Mouse (Mus musculus) neural tube, embryonic 15.5 days (tissue): ENCODE data around the gene Plac1. TPM values are rescaled to one million over a fixed set of nuclear protein-coding genes. Genes with fewer than 3 reads are reported as not detected.
"Not testable (repeated sequence)": the region's sequence is repeated elsewhere in the genome, so short reads cannot be mapped to it uniquely, and the experiment has no call there.

Experiments used
- ATAC-seq: fragments of 200-750 bp; cut with Nextera tagmentation; 2 replicates; pipeline ENCODE4 v1.8.0; 2017; ENCODE audit warnings: mild to moderate bottlenecking, moderate TSS enrichment, moderate library complexity; ENCODE audit not compliant: low FRiP score
- H3K27ac ChIP-seq: fragments of 300-500 bp; sonication (generic); replicated peaks from 2 replicates; pipeline ENCODE4 v1.5.1; 2015; ENCODE audit warnings: mild to moderate bottlenecking, inconsistent platforms
- H3K27me3 ChIP-seq: fragments of 300-500 bp; sonication (generic); replicated peaks from 2 replicates; pipeline ENCODE4 v1.6.1; 2015; ENCODE audit warnings: inconsistent platforms
- H3K36me3 ChIP-seq: fragments of 300-500 bp; sonication (generic); 2 replicates; pipeline ENCODE4 v1.6.1; 2015; ENCODE audit warnings: inconsistent platforms
- H3K4me1 ChIP-seq: fragments of 300-500 bp; sonication (generic); 2 replicates; pipeline ENCODE4 v1.6.1; 2015; ENCODE audit warnings: inconsistent platforms
- H3K4me2 ChIP-seq: fragments of 300-500 bp; sonication (generic); 2 replicates; pipeline ENCODE4 v1.6.1; 2015; ENCODE audit warnings: inconsistent platforms, mild to moderate bottlenecking, moderate library complexity
- H3K4me3 ChIP-seq: fragments of 300-500 bp; sonication (generic); replicated peaks from 2 replicates; pipeline ENCODE4 v1.5.1; 2015; ENCODE audit warnings: mild to moderate bottlenecking, inconsistent platforms
- H3K9ac ChIP-seq: fragments of 300-500 bp; sonication (generic); replicated peaks from 2 replicates; pipeline ENCODE4 v1.6.1; 2015; ENCODE audit warnings: mild to moderate bottlenecking, inconsistent platforms
- H3K9me3 ChIP-seq: fragments of 300-500 bp; sonication (generic); replicated peaks from 2 replicates; pipeline ENCODE4 v1.6.1; 2016; ENCODE audit warnings: inconsistent platforms
- WGBS: fragments of 180-500 bp; shearing (Covaris S2); methylation state at CpG from one replicate; pipeline ENCODE4 v1.1.7; 2015; ENCODE audit warnings: mixed read lengths; 5-methylcytosine and 5-hydroxymethylcytosine counted together
- polyA plus RNA-seq: library from polyadenylated mRNA; unstranded; fragments of >200 nt; fragmentation: Nextera tagmentation; extraction: Ambion mirVana; gene quantifications from 2 replicates; pipeline ENCODE4 v1.2.1, GENCODE M21; 2015

The Plac1 gene
- polyA plus RNA-seq = 0.63 and 1.1 TPM in 2 replicates

GRCm38 (mm10) chrX:53240011-53240410 lies at the start of gene Plac1:
Plac1 (minus strand) TSS chrX:53240111.
- H3K4me3 ChIP-seq = no peak within 1 kb of the TSS
- WGBS = 61% methylated on average over 4 of the region's 4 CpGs
- H3K4me1 ChIP-seq = no peaks in the 10 kb centered on the region
- H3K27ac ChIP-seq = no peak within 1 kb of the TSS
- no peaks in the 10 kb centered on the region for H3K27me3 ChIP-seq
- H3K4me2 ChIP-seq = no peak within 1 kb of the TSS
- H3K9me3 ChIP-seq = no peaks in the 10 kb centered on the region
- H3K9ac ChIP-seq = no peak within 1 kb of the TSS
- no peaks in the 10 kb centered on the region for H3K36me3 ChIP-seq
- ATAC-seq = no peak

- H3K9ac ChIP-seq = no peak overlapping the region
- H3K27ac ChIP-seq = no peak overlapping the region
- H3K36me3 ChIP-seq = no peaks in the 10 kb centered on the region
- no peaks in the 10 kb centered on the region for H3K27me3 ChIP-seq
- no peak overlapping the region for H3K4me3 ChIP-seq
- no peaks in the 10 kb centered on the region for H3K4me1 ChIP-seq
- H3K9me3 ChIP-seq = no peaks in the 10 kb centered on the region
- WGBS = 83% methylated on average over 5 of the region's 5 CpGs
- no peak for ATAC-seq
- no peak overlapping the region for H3K4me2 ChIP-seq
Measured at GRCm38 (mm10) chrX:53287924-53288323, 48.0 kb upstream of the Plac1 start.

- H3K4me1 ChIP-seq = 0 out of 2 replicates have a peak, but pooled peaks cover 8% of the 10 kb centered on the region
- H3K27me3 ChIP-seq = no peaks in the 10 kb centered on the region
- H3K36me3 ChIP-seq = no peaks in the 10 kb centered on the region
- no peak for ATAC-seq
- H3K9ac ChIP-seq = no peak within 1 kb of the TSS
- WGBS = 44% methylated on average over 1 of the region's 1 CpGs
- H3K27ac ChIP-seq = no peak within 1 kb of the TSS
- no peaks in the 10 kb centered on the region for H3K9me3 ChIP-seq
- H3K4me3 ChIP-seq = no peak within 1 kb of the TSS
- no peak within 1 kb of the TSS for H3K4me2 ChIP-seq
Measured at GRCm38 (mm10) chrX:53273124-53273523, 33.2 kb upstream of the Plac1 start, which contains the start of gene Fam122c. Fam122c (plus strand) TSS chrX:53273424.

- not testable (repeated sequence) for H3K4me2 ChIP-seq, ATAC-seq, H3K36me3 ChIP-seq, H3K4me1 ChIP-seq, H3K27ac ChIP-seq, H3K9me3 ChIP-seq, H3K9ac ChIP-seq, H3K27me3 ChIP-seq, H3K4me3 ChIP-seq
- WGBS = 84% methylated on average over 3 of the region's 3 CpGs
Measured at GRCm38 (mm10) chrX:53271628-53272027, 31.7 kb upstream of the Plac1 start.

GRCm38 (mm10) chrX:53270063-53270432 lies 30.1 kb upstream of the Plac1 start:
- Histone ChIP-seq H3K4me3 (peak overlapping the region; percentile 57), H3K4me2 (peak overlapping the region; percentile 67), H3K36me3 (no peaks in the 10 kb centered on the region), H3K9ac (no peak overlapping the region), H3K9me3 (no peaks in the 10 kb centered on the region), H3K4me1 (0 out of 2 replicates have a peak, but pooled peaks cover 8% of the 10 kb centered on the region), H3K27me3 (no peaks in the 10 kb centered on the region), H3K27ac (no peak overlapping the region)
- 0 out of 2 replicates have a peak, but pooled peaks have one; percentile 7 for ATAC-seq
- WGBS = 25% methylated on average over 10 of the region's 10 CpGs

GRCm38 (mm10) chrX:53269289-53270062 lies 29.6 kb upstream of the Plac1 start, which contains the start of gene Fam122b:
Fam122b (minus strand) TSS chrX:53269805.
- H3K27me3 ChIP-seq = no peaks in the 10 kb centered on the region
- peak within 1 kb of the TSS; percentile 67 for H3K4me2 ChIP-seq
- H3K9ac ChIP-seq = peak within 1 kb of the TSS; percentile 57
- no peaks in the 10 kb centered on the region for H3K9me3 ChIP-seq
- ATAC-seq = peak; percentile 94
- H3K27ac ChIP-seq = peak within 1 kb of the TSS; percentile 73
- peak within 1 kb of the TSS; percentile 57 for H3K4me3 ChIP-seq
- H3K4me1 ChIP-seq = 0 out of 2 replicates have a peak, but pooled peaks cover 8% of the 10 kb centered on the region
- WGBS = 23% methylated on average over 38 of the region's 40 CpGs
- no peaks in the 10 kb centered on the region for H3K36me3 ChIP-seq

GRCm38 (mm10) chrX:53268856-53269255 lies 28.9 kb upstream of the Plac1 start:
- H3K4me2 ChIP-seq = peak overlapping the region; percentile 67
- peak overlapping the region; percentile 73 for H3K27ac ChIP-seq
- H3K27me3 ChIP-seq = no peaks in the 10 kb centered on the region
- 25% methylated on average over 10 of the region's 10 CpGs for WGBS
- H3K9me3 ChIP-seq = no peaks in the 10 kb centered on the region
- peak overlapping the region; percentile 57 for H3K9ac ChIP-seq
- peak; percentile 86 for ATAC-seq
- peak overlapping the region; percentile 57 for H3K4me3 ChIP-seq
- H3K4me1 ChIP-seq = 0 out of 2 replicates have a peak, but pooled peaks cover 8% of the 10 kb centered on the region
- no peaks in the 10 kb centered on the region for H3K36me3 ChIP-seq

GRCm38 (mm10) chrX:53266186-53266585 lies 26.3 kb upstream of the Plac1 start:
- no peak overlapping the region for H3K4me3 ChIP-seq
- H3K9ac ChIP-seq = no peak overlapping the region
- H3K4me1 ChIP-seq = 0 out of 2 replicates have a peak, but pooled peaks cover 8% of the 10 kb centered on the region
- WGBS = 78% methylated on average over 9 of the region's 9 CpGs
- no peaks in the 10 kb centered on the region for H3K27me3 ChIP-seq
- H3K27ac ChIP-seq = no peak overlapping the region
- H3K4me2 ChIP-seq = no peak overlapping the region
- H3K9me3 ChIP-seq = no peaks in the 10 kb centered on the region
- ATAC-seq = no peak
- no peaks in the 10 kb centered on the region for H3K36me3 ChIP-seq

GRCm38 (mm10) chrX:53255195-53255594 lies 15.3 kb upstream of the Plac1 start:
- Histone ChIP-seq H3K27me3 (no peaks in the 10 kb centered on the region), H3K27ac (no peak overlapping the region), H3K4me2 (no peak overlapping the region), H3K9ac (no peak overlapping the region), H3K4me1 (no peaks in the 10 kb centered on the region), H3K9me3 (no peaks in the 10 kb centered on the region), H3K4me3 (no peak overlapping the region), H3K36me3 (no peaks in the 10 kb centered on the region)
- ATAC-seq = no peak

- Histone ChIP-seq H3K4me1 (no peaks in the 10 kb centered on the region), H3K9ac (no peak overlapping the region), H3K4me3 (no peak overlapping the region), H3K27ac (no peak overlapping the region), H3K27me3 (no peaks in the 10 kb centered on the region), H3K36me3 (no peaks in the 10 kb centered on the region), H3K4me2 (no peak overlapping the region), H3K9me3 (no peaks in the 10 kb centered on the region)
- ATAC-seq = no peak
- 15% methylated on average over 2 of the region's 2 CpGs for WGBS
Measured at GRCm38 (mm10) chrX:53237971-53238370, 1.9 kb downstream of the Plac1 start.

GRCm38 (mm10) chrX:53236404-53236803 lies 3.5 kb downstream of the Plac1 start:
- no peak overlapping the region for H3K27ac ChIP-seq
- no peaks in the 10 kb centered on the region for H3K4me1 ChIP-seq
- ATAC-seq = no peak
- 36% methylated on average over 7 of the region's 7 CpGs for WGBS
- no peak overlapping the region for H3K4me3 ChIP-seq
- H3K9ac ChIP-seq = no peak overlapping the region
- no peaks in the 10 kb centered on the region for H3K27me3 ChIP-seq
- no peak overlapping the region for H3K4me2 ChIP-seq
- no peaks in the 10 kb centered on the region for H3K9me3 ChIP-seq
- H3K36me3 ChIP-seq = no peaks in the 10 kb centered on the region

- H3K27ac ChIP-seq = no peak overlapping the region
- no peak overlapping the region for H3K4me3 ChIP-seq
- H3K27me3 ChIP-seq = no peaks in the 10 kb centered on the region
- no peaks in the 10 kb centered on the region for H3K4me1 ChIP-seq
- 37% methylated on average over 3 of the region's 4 CpGs for WGBS
- no peaks in the 10 kb centered on the region for H3K36me3 ChIP-seq
- no peak for ATAC-seq
- H3K9me3 ChIP-seq = no peaks in the 10 kb centered on the region
- no peak overlapping the region for H3K9ac ChIP-seq
- H3K4me2 ChIP-seq = no peak overlapping the region
Measured at GRCm38 (mm10) chrX:53233689-53234088, 6.2 kb downstream of the Plac1 start.
